Mouse (Mus musculus) liver, embryonic 16.5 days (tissue): Measurements from ENCODE around the gene Mrps6. TPM values are rescaled to one million over a fixed set of nuclear protein-coding genes. Genes with fewer than 3 reads are reported as not detected.
"Not testable (repeated sequence)": the region's sequence is repeated elsewhere in the genome, so short reads cannot be mapped to it uniquely, and the experiment has no call there.

Source experiments
- ATAC-seq: fragments of 200-750 bp; cut with Nextera tagmentation; 2 replicates; pipeline ENCODE4 v1.8.0; 2017; ENCODE audit warnings: low read depth, mild to moderate bottlenecking, moderate number of reproducible peaks, moderate library complexity
- H3K27ac ChIP-seq: fragments of 300-500 bp; sonication (generic); 2 replicates; pipeline ENCODE4 v1.5.1; 2014; ENCODE audit warnings: mild to moderate bottlenecking, low read length
- H3K27me3 ChIP-seq: fragments of 300-500 bp; sonication (generic); 2 replicates; pipeline ENCODE4 v1.6.1; 2014; ENCODE audit warnings: low read depth, low read length, mixed read lengths; ENCODE audit not compliant: control insufficient read depth, insufficient read depth
- H3K36me3 ChIP-seq: fragments of 300-500 bp; sonication (generic); 2 replicates; pipeline ENCODE4 v1.6.1; 2014; ENCODE audit warnings: mild to moderate bottlenecking; ENCODE audit not compliant: control insufficient read depth, insufficient read depth
- H3K4me1 ChIP-seq: fragments of 300-500 bp; sonication (generic); 2 replicates; pipeline ENCODE4 v1.6.1; 2014; ENCODE audit warnings: low read depth, low read length, mixed read lengths; ENCODE audit not compliant: control insufficient read depth
- H3K4me2 ChIP-seq: fragments of 300-500 bp; sonication (generic); 2 replicates; pipeline ENCODE4 v1.6.1; 2014; ENCODE audit warnings: low read depth, low read length, mixed read lengths
- H3K4me3 ChIP-seq: fragments of 300-500 bp; sonication (generic); 2 replicates; pipeline ENCODE4 v1.5.1; 2014; ENCODE audit warnings: low read depth, mild to moderate bottlenecking, low read length
- H3K9ac ChIP-seq: fragments of 300-500 bp; sonication (generic); 2 replicates; pipeline ENCODE4 v1.6.1; 2014; ENCODE audit warnings: low read depth, low read length
- H3K9me3 ChIP-seq: fragments of 300-500 bp; sonication (generic); replicated peaks from 2 replicates; pipeline ENCODE4 v1.6.1; 2016; ENCODE audit warnings: low read length; ENCODE audit not compliant: control insufficient read depth
- WGBS: fragments of 180-500 bp; shearing (Covaris S2); extraction: QIAGEN DNeasy Blood & Tissue Kit; methylation state at CpG from one replicate; pipeline ENCODE4 v1.1.7; 2014; ENCODE audit not compliant: insufficient replicate concordance; 5-methylcytosine and 5-hydroxymethylcytosine counted together
- polyA plus RNA-seq: library from polyadenylated mRNA; unstranded; fragments of >200 nt; fragmentation: Nextera tagmentation; extraction: Ambion mirVana; gene quantifications from 2 replicates; pipeline ENCODE4 v1.2.1, GENCODE M21; 2015

The Mrps6 gene
- polyA plus RNA-seq, 1 experiment from 2014 or later, result 26.7 TPM

DNA sequence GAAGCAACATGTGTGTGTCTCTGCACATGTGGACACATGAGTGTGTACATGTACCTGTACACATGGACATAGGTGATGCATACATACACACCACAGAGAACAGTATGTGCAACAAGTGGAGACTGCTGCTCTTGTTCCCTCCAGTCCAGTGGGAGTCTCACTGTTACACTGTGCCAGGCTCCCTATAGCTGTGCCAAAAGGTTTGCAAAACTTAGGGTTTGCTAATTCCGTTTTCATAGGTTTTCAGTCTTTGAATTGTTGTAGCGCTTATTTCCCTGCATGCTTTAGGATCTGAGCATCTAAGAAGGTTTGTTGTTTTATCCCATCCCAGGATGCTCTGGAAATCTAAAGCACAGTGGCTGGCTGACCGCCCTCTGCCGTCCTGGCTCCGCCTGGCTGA is 33.8 kb downstream of the Mrps6 start:
- WGBS, result 67% methylated on average over 5 of the region's 5 CpGs
- Histone ChIP-seq H3K36me3 (no peaks in the 10 kb centered on the region), H3K4me2 (no peak overlapping the region), H3K27me3 (no peaks in the 10 kb centered on the region), H3K9ac (no peak overlapping the region), H3K4me3 (no peak overlapping the region), H3K9me3 (no peaks in the 10 kb centered on the region), H3K27ac (no peak overlapping the region), H3K4me1 (peaks cover 3% of the 10 kb centered on the region)
- ATAC-seq, result no peak

DNA sequence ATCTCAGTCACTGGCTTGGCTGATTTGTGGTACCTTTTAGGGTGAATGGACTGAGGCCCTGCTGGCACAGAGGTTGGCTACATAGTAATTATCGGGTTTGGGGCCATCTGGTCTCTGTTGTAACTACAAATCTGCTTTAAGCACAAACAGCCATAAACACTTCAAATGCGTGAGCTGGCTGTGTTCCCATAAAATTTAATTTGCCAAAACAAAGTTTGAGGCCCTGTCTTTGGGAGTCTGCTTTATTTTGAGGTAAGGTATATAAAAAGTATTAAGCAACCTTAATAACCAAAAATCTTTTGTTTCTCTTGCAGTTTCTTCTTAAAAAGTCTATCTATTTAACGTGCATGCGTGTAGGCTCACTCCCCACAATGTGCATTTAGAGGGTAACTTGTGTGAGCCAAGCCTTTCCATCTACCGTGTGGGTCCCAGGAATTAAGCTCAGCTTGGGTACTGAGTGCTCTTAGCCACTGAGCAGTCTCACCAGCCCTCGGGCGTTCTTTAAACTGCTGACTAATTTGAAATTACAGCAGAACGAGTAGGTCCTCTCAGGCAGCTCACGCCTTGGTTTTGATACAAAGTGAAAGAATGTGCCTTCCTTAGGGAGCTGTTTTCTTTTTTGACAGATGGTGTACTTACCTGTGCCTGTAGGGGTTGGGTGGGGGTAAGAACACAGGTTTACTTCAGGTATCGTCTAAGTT is 40.4 kb downstream of the Mrps6 start:
- Histone ChIP-seq H3K27me3 (no peaks in the 10 kb centered on the region), H3K4me1 (no peaks in the 10 kb centered on the region), H3K9ac (no peak overlapping the region), H3K4me2 (no peak overlapping the region), H3K4me3 (no peak overlapping the region), H3K9me3 (no peaks in the 10 kb centered on the region), H3K27ac (no peak overlapping the region), H3K36me3 (no peaks in the 10 kb centered on the region)
- 71% methylated on average over 10 of the region's 10 CpGs for WGBS
- ATAC-seq, result no peak

DNA sequence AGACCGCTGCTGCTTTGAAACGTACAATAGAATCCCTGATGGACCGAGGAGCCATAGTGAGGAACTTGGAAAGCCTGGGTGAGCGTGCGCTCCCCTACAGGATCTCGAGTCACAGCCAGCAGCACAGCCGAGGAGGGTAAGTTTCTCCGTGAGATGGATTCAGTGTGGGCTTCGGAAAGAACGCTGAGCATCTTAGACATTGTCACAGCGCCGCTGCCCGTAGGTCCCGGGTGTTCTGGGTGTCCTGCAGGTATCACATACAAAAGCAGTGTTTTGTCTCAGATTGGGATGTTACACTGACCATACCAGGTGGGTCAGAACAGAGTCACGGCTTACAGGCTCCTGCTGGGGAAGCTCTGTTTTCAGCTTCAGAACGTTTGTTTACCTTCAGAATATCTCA is 41.5 kb downstream of the Mrps6 start:
- Histone ChIP-seq H3K36me3 (no peaks in the 10 kb centered on the region), H3K9ac (no peak overlapping the region), H3K4me2 (no peak overlapping the region), H3K9me3 (no peaks in the 10 kb centered on the region), H3K27me3 (no peaks in the 10 kb centered on the region), H3K27ac (no peak overlapping the region), H3K4me3 (no peak overlapping the region), H3K4me1 (no peaks in the 10 kb centered on the region)
- ATAC-seq, result no peak
- WGBS, result 75% methylated on average over 16 of the region's 16 CpGs

DNA sequence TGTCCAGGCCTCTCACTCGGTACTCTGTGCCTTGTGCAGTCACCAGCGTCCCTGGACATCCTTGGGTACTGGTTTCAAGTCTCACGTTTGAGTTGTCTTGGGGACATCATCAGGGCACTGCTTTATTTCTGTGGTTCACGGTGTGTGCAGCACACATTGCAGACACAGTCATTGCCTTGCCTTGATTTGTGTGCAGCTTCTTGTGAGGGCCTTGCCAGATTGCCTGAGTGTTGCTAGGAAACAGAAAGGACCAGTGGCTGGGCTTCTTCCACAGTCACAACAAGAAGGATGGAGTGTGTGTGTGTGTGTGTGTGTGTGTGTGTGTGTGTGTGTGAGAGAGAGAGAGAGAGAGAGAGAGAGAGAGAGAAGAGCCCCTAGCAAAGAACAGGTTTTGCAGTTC is 42.0 kb downstream of the Mrps6 start:
- Histone ChIP-seq H3K27ac (no peak overlapping the region), H3K36me3 (no peaks in the 10 kb centered on the region), H3K4me3 (no peak overlapping the region), H3K9ac (no peak overlapping the region), H3K9me3 (no peaks in the 10 kb centered on the region), H3K27me3 (no peaks in the 10 kb centered on the region), H3K4me1 (no peaks in the 10 kb centered on the region), H3K4me2 (no peak overlapping the region)
- 73% methylated on average over 4 of the region's 4 CpGs for WGBS
- ATAC-seq, result no peak

DNA sequence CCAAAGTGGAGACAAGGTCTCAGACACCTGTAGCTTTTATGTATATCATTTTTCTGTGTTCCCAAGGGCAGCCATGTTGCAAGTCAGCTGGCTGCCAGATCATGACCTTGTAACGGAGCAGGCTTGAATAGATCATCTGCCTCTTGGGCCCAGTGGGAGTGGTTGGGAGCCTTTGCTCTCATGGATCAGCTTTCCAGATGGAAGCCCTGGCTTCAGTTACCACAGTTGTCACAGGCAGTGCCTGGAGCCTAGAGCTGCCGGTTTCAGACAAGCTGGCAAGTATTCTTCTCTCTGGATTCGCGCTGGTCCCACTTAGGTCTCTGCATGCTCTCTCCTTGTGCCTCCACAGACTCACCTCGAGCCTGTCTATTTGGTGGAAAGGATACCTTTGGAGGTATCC is 44.0 kb downstream of the Mrps6 start:
- no peak overlapping the region for H3K4me3 ChIP-seq
- H3K36me3 ChIP-seq, result no peaks in the 10 kb centered on the region
- H3K9me3 ChIP-seq, result no peaks in the 10 kb centered on the region
- H3K4me2 ChIP-seq, result no peak overlapping the region
- 67% methylated on average over 5 of the region's 5 CpGs for WGBS
- no peaks in the 10 kb centered on the region for H3K27me3 ChIP-seq
- no peak for ATAC-seq
- H3K27ac ChIP-seq, result no peak overlapping the region
- no peak overlapping the region for H3K9ac ChIP-seq
- H3K4me1 ChIP-seq, result no peaks in the 10 kb centered on the region

DNA sequence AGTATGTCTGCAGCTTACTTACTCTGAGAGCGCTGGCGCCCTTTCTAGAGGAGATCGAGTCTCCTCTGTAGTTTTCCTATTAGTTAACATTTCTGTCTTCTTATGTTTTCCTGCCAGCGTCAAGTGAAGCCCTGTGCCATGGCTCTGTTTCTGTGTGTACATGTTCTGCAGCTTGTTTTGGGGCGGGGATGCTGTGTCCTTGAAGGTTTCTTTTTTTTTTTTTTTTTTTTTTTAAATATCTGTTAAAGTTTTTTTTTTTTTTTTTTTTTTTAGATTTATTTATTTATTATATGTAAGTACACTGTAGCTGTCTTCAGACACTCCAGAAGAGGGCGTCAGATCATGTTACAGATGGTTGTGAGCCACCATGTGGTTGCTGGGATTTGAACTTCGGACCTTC is 44.9 kb downstream of the Mrps6 start:
- not testable (repeated sequence) for H3K4me2 ChIP-seq, H3K27ac ChIP-seq, H3K4me1 ChIP-seq, H3K36me3 ChIP-seq, H3K9me3 ChIP-seq, H3K4me3 ChIP-seq, H3K9ac ChIP-seq, H3K27me3 ChIP-seq, ATAC-seq
- WGBS, result 76% methylated on average over 6 of the region's 7 CpGs

DNA sequence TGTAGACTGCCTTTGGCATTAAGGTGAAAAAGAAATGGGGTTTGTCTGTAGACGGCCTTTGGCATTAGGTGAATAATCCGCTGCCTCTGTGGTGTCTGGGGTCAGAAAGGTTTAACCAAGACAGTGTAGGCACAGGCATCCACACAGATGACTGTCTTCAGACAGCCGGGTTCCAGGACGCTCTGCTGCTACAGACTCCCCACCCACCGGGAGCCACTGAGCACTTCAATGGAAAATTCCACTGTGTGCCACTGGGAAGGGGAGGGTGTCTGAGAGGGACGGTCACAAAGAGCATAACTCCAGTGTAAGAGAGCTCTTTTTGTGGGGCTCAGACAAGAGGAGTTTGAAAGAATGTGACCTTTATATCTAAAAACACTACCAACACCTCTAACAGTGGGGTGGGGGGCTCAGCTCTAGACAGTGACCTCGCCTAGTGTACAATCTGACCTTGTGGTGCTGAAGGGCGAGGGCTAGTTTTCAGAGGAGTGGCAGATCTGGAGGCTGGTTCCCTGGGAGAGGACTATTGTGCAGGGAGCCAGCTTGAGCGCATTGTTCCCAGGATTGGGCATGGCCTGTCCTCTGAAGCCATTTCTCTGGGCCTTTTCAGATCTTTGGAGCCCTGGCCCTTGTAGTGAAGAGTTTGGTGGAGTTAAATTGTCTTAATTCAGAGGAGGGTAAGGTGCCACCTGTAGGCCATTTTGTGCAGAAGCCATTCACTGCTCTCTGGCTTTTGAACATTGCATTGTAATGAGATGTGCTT is 45.7 kb downstream of the Mrps6 start:
- Histone ChIP-seq H3K9me3 (no peaks in the 10 kb centered on the region), H3K4me2 (no peak overlapping the region), H3K27ac (no peak overlapping the region), H3K9ac (no peak overlapping the region), H3K27me3 (no peaks in the 10 kb centered on the region), H3K4me3 (no peak overlapping the region), H3K36me3 (no peaks in the 10 kb centered on the region), H3K4me1 (no peaks in the 10 kb centered on the region)
- WGBS, result 61% methylated on average over 9 of the region's 9 CpGs
- ATAC-seq, result no peak

DNA sequence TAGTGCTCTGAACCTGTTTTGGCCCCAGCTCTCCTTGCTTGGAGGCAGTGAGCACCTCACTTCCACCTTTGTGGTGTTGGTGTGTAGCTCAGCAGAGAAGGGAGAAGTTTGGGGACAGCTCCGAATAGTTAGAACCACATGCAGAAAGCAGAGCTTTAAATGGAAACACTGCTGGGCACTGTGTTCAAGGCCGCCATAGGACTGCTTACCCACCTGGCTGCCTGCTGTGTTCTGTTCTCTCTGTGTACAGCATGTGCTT is 46.2 kb downstream of the Mrps6 start:
- Histone ChIP-seq H3K4me3 (no peak overlapping the region), H3K9ac (no peak overlapping the region), H3K36me3 (no peaks in the 10 kb centered on the region), H3K27ac (no peak overlapping the region), H3K27me3 (no peaks in the 10 kb centered on the region), H3K4me2 (no peak overlapping the region), H3K9me3 (no peaks in the 10 kb centered on the region), H3K4me1 (no peaks in the 10 kb centered on the region)
- no peak for ATAC-seq
- WGBS, result 65% methylated on average over 2 of the region's 2 CpGs

DNA sequence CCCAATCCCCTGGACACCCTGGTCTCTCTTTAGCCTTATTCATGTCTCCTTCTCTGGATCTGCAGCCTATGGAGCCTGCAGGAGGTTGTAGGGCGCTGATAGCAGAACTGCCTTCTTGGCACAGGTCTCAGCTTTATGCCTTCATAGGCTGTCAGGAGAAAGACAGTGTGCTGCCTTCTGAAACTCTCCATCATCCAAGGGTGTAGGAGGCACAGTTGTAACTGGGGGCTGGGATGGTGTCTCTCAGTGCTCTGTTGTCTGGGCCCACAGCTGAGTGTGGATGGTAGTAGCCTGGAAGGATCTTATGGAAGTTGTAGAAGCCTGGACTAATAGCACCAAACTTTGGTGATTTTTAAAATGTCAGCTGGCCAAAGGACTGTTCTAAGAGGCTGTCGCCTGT is 46.9 kb downstream of the Mrps6 start:
- H3K27ac ChIP-seq, result no peak overlapping the region
- no peak overlapping the region for H3K9ac ChIP-seq
- no peaks in the 10 kb centered on the region for H3K4me1 ChIP-seq
- H3K27me3 ChIP-seq, result no peaks in the 10 kb centered on the region
- H3K9me3 ChIP-seq, result no peaks in the 10 kb centered on the region
- WGBS, result 67% methylated on average over 2 of the region's 2 CpGs
- no peak for ATAC-seq
- no peaks in the 10 kb centered on the region for H3K36me3 ChIP-seq
- H3K4me3 ChIP-seq, result no peak overlapping the region
- no peak overlapping the region for H3K4me2 ChIP-seq
